In the genomic region with DNA sequence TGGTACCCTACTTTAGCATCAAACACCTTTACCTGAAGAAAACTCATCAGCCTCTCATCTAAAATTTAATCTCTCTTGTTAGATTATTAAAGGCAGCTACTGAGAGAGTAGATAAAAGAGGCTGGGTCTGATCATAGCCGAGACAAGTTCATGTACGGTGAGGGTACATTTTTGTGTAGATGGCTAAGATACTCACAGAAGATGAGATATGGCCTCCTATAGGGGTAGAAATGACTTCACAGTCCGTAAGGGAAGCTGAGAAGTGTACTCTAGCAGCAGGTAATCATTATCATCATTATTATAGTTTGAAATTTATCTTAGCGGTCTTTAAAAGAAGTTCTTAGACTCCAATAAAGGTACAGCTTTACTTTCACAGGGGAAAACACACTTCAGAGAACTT, we compare ENCODE assay signal across 8 mouse cellular contexts. TPM values are rescaled to one million over a fixed set of nuclear protein-coding genes. Genes with fewer than 3 reads are reported as not detected.
A peak's percentile ranks its signal among the peaks of the same experiment; 100 is the strongest.
DNase-seq lines count a peak whose midpoint lies in the region; ATAC-seq and TF ChIP-seq lines count a peak whose summit lies in the region.

No protein-coding gene starts in this region.

- H3K27me3 ChIP-seq in lung, embryonic 14.5 days (ENCODE audit: insufficient read depth, low read length), result no peaks in the 10 kb centered on the region
- no peaks in the 10 kb centered on the region for H3K27me3 ChIP-seq in forebrain, embryonic 15.5 days
- no peaks in the 10 kb centered on the region for H3K27me3 ChIP-seq in limb, embryonic 11.5 days (ENCODE audit: control insufficient read depth, insufficient read depth, low read length)
- H3K27me3 ChIP-seq in neural tube, embryonic 14.5 days (ENCODE audit: control insufficient read depth, insufficient read depth, low read length), result no peaks in the 10 kb centered on the region

- peak overlapping the region; percentile 91 for H3K4me2 ChIP-seq in lung, embryonic 14.5 days
- H3K4me2 ChIP-seq in forebrain, embryonic 15.5 days (replicated peaks), result peak overlapping the region; percentile 75
- H3K4me2 ChIP-seq in limb, embryonic 11.5 days (ENCODE audit: low read depth, severe bottlenecking), result no peak overlapping the region
- H3K4me2 ChIP-seq in neural tube, embryonic 14.5 days (ENCODE audit: low read depth, low read length), result peak overlapping the region; percentile 65

- DNase-seq in lung, embryonic 14.5 days, result no peak
- DNase-seq in lung, postnatal 36 days, result no peak
- no peak for DNase-seq in limb, embryonic 11.5 days (ENCODE audit: low spot score)
- DNase-seq in spleen, adult 18-20 months, result no peak
- no peak for DNase-seq in left cerebral cortex, adult 11 months (ENCODE audit: low spot score)
- no peak for DNase-seq in testis, postnatal 10 days (ENCODE audit: low spot score)

- H3K36me3 ChIP-seq in lung, embryonic 14.5 days (ENCODE audit: insufficient read depth), result peaks cover 6% of the 10 kb centered on the region
- no peaks in the 10 kb centered on the region for H3K36me3 ChIP-seq in forebrain, embryonic 15.5 days
- no peaks in the 10 kb centered on the region for H3K36me3 ChIP-seq in limb, embryonic 11.5 days (ENCODE audit: control insufficient read depth, insufficient read depth, low read length)
- 0 out of 2 replicates have a peak, but pooled peaks cover 4% of the 10 kb centered on the region for H3K36me3 ChIP-seq in neural tube, embryonic 14.5 days (ENCODE audit: control insufficient read depth, insufficient read depth, low read length)

- peak overlapping the region; percentile 43; the same call in 1 of the 2 replicates for H3K27ac ChIP-seq in lung, embryonic 14.5 days (ENCODE audit: low read depth)
- no peak overlapping the region for H3K27ac ChIP-seq in forebrain, embryonic 15.5 days (replicated peaks)
- H3K27ac ChIP-seq in limb, embryonic 11.5 days (replicated peaks; ENCODE audit: low read depth, low read length), result no peak overlapping the region
- no peak overlapping the region for H3K27ac ChIP-seq in neural tube, embryonic 14.5 days (ENCODE audit: low read depth, low read length)

- H3K4me1 ChIP-seq in lung, embryonic 14.5 days (ENCODE audit: insufficient read depth), result no peaks in the 10 kb centered on the region
- H3K4me1 ChIP-seq in forebrain, embryonic 15.5 days, result peaks cover 12% of the 10 kb centered on the region
- peaks cover 4% of the 10 kb centered on the region; the same call in 1 of the 2 replicates for H3K4me1 ChIP-seq in limb, embryonic 11.5 days (ENCODE audit: control insufficient read depth, insufficient read depth, low read length)
- 0 out of 2 replicates have a peak, but pooled peaks cover 3% of the 10 kb centered on the region for H3K4me1 ChIP-seq in neural tube, embryonic 14.5 days (ENCODE audit: control insufficient read depth, insufficient read depth, low read length)

- H3K9me3 ChIP-seq in lung, embryonic 14.5 days (ENCODE audit: low read depth, low read length), result no peaks in the 10 kb centered on the region
- no peaks in the 10 kb centered on the region for H3K9me3 ChIP-seq in forebrain, embryonic 15.5 days
- no peaks in the 10 kb centered on the region for H3K9me3 ChIP-seq in limb, embryonic 11.5 days (ENCODE audit: control insufficient read depth, low read length)
- H3K9me3 ChIP-seq in neural tube, embryonic 14.5 days (ENCODE audit: control insufficient read depth, low read length), result no peaks in the 10 kb centered on the region

- WGBS in lung, embryonic 14.5 days, result 70% methylated on average over 4 of the region's 4 CpGs
- 67% methylated on average over 4 of the region's 4 CpGs for WGBS in forebrain, embryonic 15.5 days
- 72% methylated on average over 4 of the region's 4 CpGs for WGBS in limb, embryonic 11.5 days
- WGBS in neural tube, embryonic 14.5 days, result 72% methylated on average over 4 of the region's 4 CpGs

- TF ChIP-seq CTCF in lung, embryonic 14.5 days (IDR thresholded peaks at IDR 0.05; ENCODE audit: low read depth), result no peak

- no peak overlapping the region for H3K9ac ChIP-seq in lung, embryonic 14.5 days
- H3K9ac ChIP-seq in forebrain, embryonic 15.5 days (replicated peaks), result no peak overlapping the region
- H3K9ac ChIP-seq in limb, embryonic 11.5 days (ENCODE audit: low read length), result no peak overlapping the region
- H3K9ac ChIP-seq in neural tube, embryonic 14.5 days (replicated peaks; ENCODE audit: low read depth, low read length), result no peak overlapping the region

- H3K4me3 ChIP-seq in lung, embryonic 14.5 days (ENCODE audit: low read depth, low read length), result peak overlapping the region; percentile 84
- peak overlapping the region; percentile 77 for H3K4me3 ChIP-seq in forebrain, embryonic 15.5 days
- H3K4me3 ChIP-seq in limb, embryonic 11.5 days (ENCODE audit: low read depth, low read length), result peak overlapping the region; percentile 86
- peak overlapping the region; percentile 83; the same call in 1 of the 2 replicates for H3K4me3 ChIP-seq in neural tube, embryonic 14.5 days (ENCODE audit: low read depth, low read length)

- ATAC-seq in lung, embryonic 14.5 days (ENCODE audit: insufficient read depth), result peak; percentile 14; the same call in 1 of the 2 replicates
- peak; percentile 31; the same call in 1 of the 2 replicates for ATAC-seq in forebrain, embryonic 15.5 days (replicated peaks)
- ATAC-seq in limb, embryonic 11.5 days (ENCODE audit: insufficient number of reproducible peaks, low FRiP score, low TSS enrichment, low read depth), result no peak
- 0 out of 2 replicates have a peak, but pooled peaks have one; percentile 18 for ATAC-seq in neural tube, embryonic 14.5 days (ENCODE audit: low read depth)

RNA-seq across cellular contexts. Expression of a gene that starts 0.4 kb away (rescaled TPM):
- polyA plus RNA-seq in lung, embryonic 14.5 days (2014; fragmentation: Nextera tagmentation; extraction: Ambion mirVana), result 32.0 and 32.9 TPM in 2 replicates
- 34.8 and 37.2 TPM in 2 replicates for polyA plus RNA-seq in forebrain, embryonic 15.5 days (2015; fragmentation: Nextera tagmentation; extraction: Ambion mirVana)
- polyA plus RNA-seq in limb, embryonic 11.5 days (2014; fragmentation: Nextera tagmentation; extraction: Ambion mirVana), result 24.7 and 26.1 TPM in 2 replicates
- 41.3 and 42.4 TPM in 2 replicates for polyA plus RNA-seq in neural tube, embryonic 14.5 days (2014; fragmentation: Nextera tagmentation; extraction: Ambion mirVana)

RNA-seq across cellular contexts. Expression of a gene that starts 10.9 kb away (rescaled TPM):
- 3.4 and 4.5 TPM in 2 replicates for polyA plus RNA-seq in lung, embryonic 14.5 days (2014; fragmentation: Nextera tagmentation; extraction: Ambion mirVana)
- polyA plus RNA-seq in forebrain, embryonic 15.5 days (2015; fragmentation: Nextera tagmentation; extraction: Ambion mirVana), result 12.5 and 13.7 TPM in 2 replicates
- polyA plus RNA-seq in limb, embryonic 11.5 days (2014; fragmentation: Nextera tagmentation; extraction: Ambion mirVana), result 1.5 and 1.6 TPM in 2 replicates
- 13.0 and 14.2 TPM in 2 replicates for polyA plus RNA-seq in neural tube, embryonic 14.5 days (2014; fragmentation: Nextera tagmentation; extraction: Ambion mirVana)

RNA-seq across cellular contexts. Expression of a gene that starts 22.8 kb away (rescaled TPM):
- 27.2 and 28.4 TPM in 2 replicates for polyA plus RNA-seq in lung, embryonic 14.5 days (2014; fragmentation: Nextera tagmentation; extraction: Ambion mirVana)
- 8.2 and 9.7 TPM in 2 replicates for polyA plus RNA-seq in forebrain, embryonic 15.5 days (2015; fragmentation: Nextera tagmentation; extraction: Ambion mirVana)
- 14.5 and 15.8 TPM in 2 replicates for polyA plus RNA-seq in limb, embryonic 11.5 days (2014; fragmentation: Nextera tagmentation; extraction: Ambion mirVana)
- 6.6 and 7.0 TPM in 2 replicates for polyA plus RNA-seq in neural tube, embryonic 14.5 days (2014; fragmentation: Nextera tagmentation; extraction: Ambion mirVana)

RNA-seq across cellular contexts. Expression of a gene that starts 29.2 kb away (rescaled TPM):
- 20.8 and 23.3 TPM in 2 replicates for polyA plus RNA-seq in lung, embryonic 14.5 days (2014; fragmentation: Nextera tagmentation; extraction: Ambion mirVana)
- 11.6 and 12.8 TPM in 2 replicates for polyA plus RNA-seq in forebrain, embryonic 15.5 days (2015; fragmentation: Nextera tagmentation; extraction: Ambion mirVana)
- 16.6 and 16.9 TPM in 2 replicates for polyA plus RNA-seq in limb, embryonic 11.5 days (2014; fragmentation: Nextera tagmentation; extraction: Ambion mirVana)
- 8.9 and 10.3 TPM in 2 replicates for polyA plus RNA-seq in neural tube, embryonic 14.5 days (2014; fragmentation: Nextera tagmentation; extraction: Ambion mirVana)
